Mouse (Mus musculus) heart, postnatal 10 days (tissue): ENCODE results near the gene Camta2. TPM values are rescaled to one million over a fixed set of nuclear protein-coding genes. Genes with fewer than 3 reads are reported as not detected.

ENCODE experiments used
- DNase-seq, 2 experiments: peaks; one replicate each; pipeline ENCODE4 v3.0.0; 2021
- intact Hi-C: fragments of 180-260 bp; cut with DNase I; formaldehyde crosslinking; loops from one replicate; pipeline ENCODE4 v1.15.1; 2025
- microRNA-seq, 2 experiments: library from miRNA; unstranded; fragments of <30 nt; microRNA quantifications; one replicate each; pipeline ENCODE4 v1.2.0; 2022
- total RNA-seq, 2 experiments: library from RNA; stranded (reverse); gene quantifications; 2 replicates each; pipeline ENCODE4 v1.2.3; 2021

Gene Camta2
- total RNA-seq, 2 experiments from 2014 or later = 31.2 to 32.8 TPM

GRCm38 (mm10) chr11:70629557-70629956, 58.3 kb downstream of the Camta2 start:
- intact Hi-C loops = loop anchor here (1.0 to 5.0 kb wide), 2 partner anchors 126 to 197 kb away; partner anchors contain the start of gene Arrb2
- no peak for DNase-seq

GRCm38 (mm10) chr11:70628431-70628830, 59.5 kb downstream of the Camta2 start:
- no peak for DNase-seq
- intact Hi-C loops = loop anchor here (5.0 kb wide), 1 partner anchor 196 kb away; the partner anchor contains the start of gene Arrb2

DNA sequence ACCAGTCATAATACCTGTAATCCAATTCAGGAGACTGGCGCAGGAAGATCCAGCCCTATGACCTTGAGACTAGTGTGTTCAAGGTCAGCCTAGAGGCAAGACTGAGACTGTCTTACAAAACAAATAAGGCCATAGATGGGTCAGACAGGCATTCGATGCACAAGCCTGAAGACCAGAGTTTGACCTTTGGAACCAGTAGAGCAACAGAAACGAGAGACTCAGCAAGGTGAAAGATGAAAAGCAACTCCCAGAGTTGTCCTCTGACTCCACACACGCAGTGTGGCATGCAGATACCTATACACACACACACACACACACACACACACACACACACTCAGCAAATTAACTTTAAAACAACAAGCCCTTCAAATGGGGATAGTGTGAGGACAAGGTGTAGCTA, 61.0 kb downstream of the Camta2 start:
- no peak for DNase-seq
- intact Hi-C loops = loop anchor here (5.0 kb wide), 1 partner anchor 195 kb away; the partner anchor contains the start of gene Arrb2

- intact Hi-C loops = loop anchor here (5.0 kb wide), 1 partner anchor 193 kb away; the partner anchor contains the start of gene Arrb2
- peak in 1 of 2 experiments; percentile 62 for DNase-seq
These were observed 62.4 kb downstream of the Camta2 start for GRCm38 (mm10) chr11:70625473-70625872.

- no peak for DNase-seq
- intact Hi-C loops = no loop called here
These were observed 64.7 kb downstream of the Camta2 start for GRCm38 (mm10) chr11:70623053-70623742.

DNA sequence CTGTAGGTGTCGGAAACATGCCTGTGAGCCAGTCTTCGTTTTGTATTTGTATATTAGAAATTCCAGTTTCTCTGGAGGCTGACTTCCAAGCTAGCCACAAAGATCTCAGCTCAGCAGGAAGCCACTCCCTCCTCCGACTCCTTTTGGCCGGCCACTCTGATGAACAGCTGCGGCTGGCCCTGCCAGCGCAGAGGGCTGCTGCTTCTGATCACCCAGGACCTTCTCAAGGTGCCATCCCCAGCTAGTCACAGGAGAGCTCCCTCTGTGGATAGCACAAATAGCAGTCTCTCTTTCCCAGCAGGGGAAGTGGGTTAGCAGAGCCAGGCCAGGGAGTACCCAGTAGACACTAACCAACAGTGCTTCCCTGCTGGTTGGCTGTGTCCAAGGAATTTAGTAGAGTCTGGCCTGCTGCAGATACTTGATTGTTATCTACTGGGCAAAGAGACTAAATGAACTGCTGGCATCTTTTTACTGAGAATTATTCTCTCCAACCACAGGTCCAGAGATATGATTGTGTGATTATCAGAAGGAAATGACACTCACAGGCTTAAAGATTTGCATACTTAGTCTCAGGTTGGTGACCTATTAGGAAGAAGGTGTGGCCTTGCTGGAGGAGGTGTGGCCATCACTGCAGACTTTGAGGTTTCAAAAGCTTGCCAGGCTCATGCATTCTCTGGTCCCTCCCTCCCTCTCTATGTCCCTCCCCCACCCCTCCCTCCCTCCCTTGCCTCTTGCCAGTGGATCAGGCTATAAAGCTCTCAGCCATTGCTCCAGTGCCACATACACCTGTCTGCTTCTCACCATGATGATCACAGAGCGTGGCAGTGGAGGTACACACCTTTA, 65.7 kb downstream of the Camta2 start:
- intact Hi-C loops = no loop called here
- no peak for DNase-seq

Small RNAs within 50 kb of the gene (microRNA-seq; reads per million reads assigned to microRNA genes)
- gene Mir6925 = 1.0 to 1.4 reads per million in 2 experiments

Other genes with a start within 250 kb of the Camta2 start
- 10 to 100 TPM in 1 of 2 experiments, 1 to 10 TPM in 1; 8.2 to 13.4 TPM for gene Med11, start 236.2 kb downstream of the Camta2 start, total RNA-seq
- 1 to 10 TPM; 1.4 to 2.1 TPM for gene Zmynd15, start 228.7 kb downstream of the Camta2 start, total RNA-seq
- gene Cxcl16, start 228.1 kb downstream of the Camta2 start, total RNA-seq = 1 to 10 TPM; 7.2 to 7.7 TPM
- gene Tm4sf5, start 182.9 kb downstream of the Camta2 start, total RNA-seq = 1 to 10 TPM in 1 of 2 experiments, under 1 TPM in 1; 0.89 to 1.4 TPM
- not detected for gene Vmo1, start 173.5 kb downstream of the Camta2 start, total RNA-seq
- not detected for gene Gltpd2, start 168.9 kb downstream of the Camta2 start, total RNA-seq
- 100 to 1,000 TPM; 264 to 266 TPM for gene Psmb6, start 162.7 kb downstream of the Camta2 start, total RNA-seq
- not detected for gene Gm40193, start 155.2 kb downstream of the Camta2 start, total RNA-seq
- gene Pld2, start 148.0 kb downstream of the Camta2 start, total RNA-seq = 10 to 100 TPM in 1 of 2 experiments, 1 to 10 TPM in 1; 8.9 to 10.8 TPM
- 10 to 100 TPM; 40.4 to 43.3 TPM for gene Mink1, start 125.2 kb downstream of the Camta2 start, total RNA-seq
- gene 4930544D05Rik, start 72.3 kb downstream of the Camta2 start, total RNA-seq = not detected
- gene Chrne, start 68.9 kb downstream of the Camta2 start, total RNA-seq = not detected
- gene Gp1ba, start 49.0 kb downstream of the Camta2 start, total RNA-seq = under 1 TPM; 0.17 to 0.43 TPM
- gene Rnf167, start 40.9 kb downstream of the Camta2 start, total RNA-seq = 10 to 100 TPM; 50.2 to 50.4 TPM
- gene Slc25a11, start 40.6 kb downstream of the Camta2 start, total RNA-seq = 100 to 1,000 TPM; 378 to 381 TPM
- gene Pfn1, start 33.5 kb downstream of the Camta2 start, total RNA-seq = 100 to 1,000 TPM; 456 to 499 TPM
- gene Eno3, start 30.9 kb downstream of the Camta2 start, total RNA-seq = 1,000 to 10,000 TPM; 1,599 to 1,711 TPM
- gene Spag7, start 18.7 kb downstream of the Camta2 start, total RNA-seq = 10 to 100 TPM; 86.0 to 88.2 TPM
- gene Inca1, start 12.1 kb upstream of the Camta2 start, total RNA-seq = 1 to 10 TPM; 2.6 to 3.0 TPM
- gene Kif1c, start 12.4 kb upstream of the Camta2 start, total RNA-seq = 100 to 1,000 TPM; 279 to 286 TPM
- 10 to 100 TPM; 10.6 to 11.2 TPM for gene Zfp3, start 76.1 kb upstream of the Camta2 start, total RNA-seq
- gene Scimp, start 124.5 kb upstream of the Camta2 start, total RNA-seq = not detected
- gene Rabep1, start 156.7 kb upstream of the Camta2 start, total RNA-seq = 10 to 100 TPM; 32.3 to 38.4 TPM